Mouse (Mus musculus) erythroblast, embryonic 14.5 days (primary cell): Measurements from ENCODE around the gene Vmn1r67.

Experiments
- GATA1 ChIP-seq: IDR thresholded peaks from 2 replicates; pipeline ENCODE4 v1.6.1; 2012; ENCODE audit warnings: low read length, inconsistent platforms, mixed read lengths
- TAL1 ChIP-seq: IDR thresholded peaks from 3 replicates; pipeline ENCODE4 v1.6.1; 2012; ENCODE audit warnings: low read length, inconsistent platforms, mixed read lengths

DNA sequence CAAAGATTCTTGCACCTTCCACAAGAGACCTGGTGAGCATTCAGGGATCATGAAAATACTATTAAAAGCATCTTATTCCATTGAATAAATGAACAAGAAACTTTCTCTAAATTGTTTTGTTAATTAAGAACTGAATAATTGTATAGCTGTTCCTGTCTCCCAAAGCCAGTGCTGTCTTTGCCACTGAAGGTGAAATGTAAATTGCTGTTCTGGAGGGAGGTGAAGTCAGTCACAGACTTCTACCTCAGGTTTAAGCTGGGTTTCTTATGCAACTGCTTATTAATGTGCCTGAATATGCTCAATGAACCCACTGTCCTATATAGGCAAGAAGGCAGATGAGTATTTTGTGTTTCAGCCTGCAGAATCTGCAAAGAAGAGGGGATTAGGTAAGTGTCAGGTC is at the start of gene Vmn1r67:
- no peak for TF ChIP-seq GATA1
- no peak for TF ChIP-seq TAL1
